Mouse (Mus musculus) heart, embryonic 15.5 days (tissue): Measurements from ENCODE around the gene Megf11. TPM values are rescaled to one million over a fixed set of nuclear protein-coding genes. Genes with fewer than 3 reads are reported as not detected.

Experiments used
- ATAC-seq: fragments of 200-750 bp; cut with Nextera tagmentation; replicated peaks from 2 replicates; pipeline ENCODE4 v1.8.0; 2017; ENCODE audit warnings: low read depth, moderate TSS enrichment; ENCODE audit not compliant: insufficient number of reproducible peaks, insufficient read depth, low FRiP score
- H3K27ac ChIP-seq: fragments of 300-500 bp; sonication (generic); 2 replicates; pipeline ENCODE4 v1.5.1; 2015; ENCODE audit warnings: mild to moderate bottlenecking, inconsistent platforms
- H3K27me3 ChIP-seq: fragments of 300-500 bp; sonication (generic); 2 replicates; pipeline ENCODE4 v1.6.1; 2015; ENCODE audit warnings: inconsistent platforms
- H3K36me3 ChIP-seq: fragments of 300-500 bp; sonication (generic); 2 replicates; pipeline ENCODE4 v1.6.1; 2015; ENCODE audit warnings: mild to moderate bottlenecking, inconsistent platforms
- H3K4me1 ChIP-seq: fragments of 300-500 bp; sonication (generic); replicated peaks from 2 replicates; pipeline ENCODE4 v1.6.1; 2015; ENCODE audit warnings: inconsistent platforms
- H3K4me2 ChIP-seq: fragments of 300-500 bp; sonication (generic); 2 replicates; pipeline ENCODE4 v1.6.1; 2015; ENCODE audit warnings: inconsistent platforms, mild to moderate bottlenecking, moderate library complexity
- H3K4me3 ChIP-seq: fragments of 300-500 bp; sonication (generic); 2 replicates; pipeline ENCODE4 v1.5.1; 2015; ENCODE audit warnings: mild to moderate bottlenecking, inconsistent platforms
- H3K9ac ChIP-seq: fragments of 300-500 bp; sonication (generic); 2 replicates; pipeline ENCODE4 v1.6.1; 2015; ENCODE audit warnings: mild to moderate bottlenecking, inconsistent platforms
- H3K9me3 ChIP-seq: fragments of 300-500 bp; sonication (generic); replicated peaks from 2 replicates; pipeline ENCODE4 v1.6.1; 2016; ENCODE audit warnings: inconsistent platforms
- WGBS: fragments of 180-500 bp; shearing (Covaris S2); methylation state at CpG from one replicate; pipeline ENCODE4 v1.1.7; 2015; ENCODE audit warnings: mixed read lengths; 5-methylcytosine and 5-hydroxymethylcytosine counted together
- polyA plus RNA-seq: library from polyadenylated mRNA; unstranded; fragments of >200 nt; fragmentation: Nextera tagmentation; extraction: Ambion mirVana; gene quantifications from 2 replicates; pipeline ENCODE4 v1.2.1, GENCODE M21; 2015

The Megf11 gene
- polyA plus RNA-seq, 1 experiment from 2014 or later, result 0.63 TPM

GRCm38 (mm10) chr9:64617413-64617812 is 232.0 kb downstream of the Megf11 start:
- no peaks in the 10 kb centered on the region for H3K9me3 ChIP-seq
- H3K4me2 ChIP-seq, result no peak overlapping the region
- no peaks in the 10 kb centered on the region for H3K4me1 ChIP-seq
- H3K27me3 ChIP-seq, result no peaks in the 10 kb centered on the region
- 51% methylated on average over 5 of the region's 5 CpGs for WGBS
- no peaks in the 10 kb centered on the region for H3K36me3 ChIP-seq
- no peak overlapping the region for H3K27ac ChIP-seq
- H3K4me3 ChIP-seq, result no peak overlapping the region
- no peak for ATAC-seq
- no peak overlapping the region for H3K9ac ChIP-seq

- no peak for ATAC-seq
- Histone ChIP-seq H3K9ac (no peak overlapping the region), H3K4me2 (no peak overlapping the region), H3K4me3 (no peak overlapping the region), H3K27ac (no peak overlapping the region), H3K36me3 (no peaks in the 10 kb centered on the region), H3K9me3 (no peaks in the 10 kb centered on the region), H3K4me1 (no peaks in the 10 kb centered on the region), H3K27me3 (no peaks in the 10 kb centered on the region)
- 80% methylated on average over 3 of the region's 3 CpGs for WGBS
Observed at GRCm38 (mm10) chr9:64618433-64618832, 233.0 kb downstream of the Megf11 start.

- Histone ChIP-seq H3K27me3 (no peaks in the 10 kb centered on the region), H3K4me1 (no peaks in the 10 kb centered on the region), H3K4me3 (no peak overlapping the region), H3K36me3 (no peaks in the 10 kb centered on the region), H3K4me2 (no peak overlapping the region), H3K9me3 (no peaks in the 10 kb centered on the region), H3K9ac (no peak overlapping the region), H3K27ac (no peak overlapping the region)
- no peak for ATAC-seq
- WGBS, result 68% methylated on average over 10 of the region's 10 CpGs
Observed at GRCm38 (mm10) chr9:64619440-64619839, 234.0 kb downstream of the Megf11 start.

GRCm38 (mm10) chr9:64620596-64620995 is 235.2 kb downstream of the Megf11 start:
- no peak overlapping the region for H3K9ac ChIP-seq
- no peak for ATAC-seq
- H3K27me3 ChIP-seq, result no peaks in the 10 kb centered on the region; the same call in 1 of the 2 replicates
- no peak overlapping the region for H3K4me2 ChIP-seq
- no peaks in the 10 kb centered on the region for H3K9me3 ChIP-seq
- H3K27ac ChIP-seq, result no peak overlapping the region
- H3K36me3 ChIP-seq, result no peaks in the 10 kb centered on the region
- 67% methylated on average over 8 of the region's 8 CpGs for WGBS
- no peaks in the 10 kb centered on the region for H3K4me1 ChIP-seq
- no peak overlapping the region for H3K4me3 ChIP-seq

GRCm38 (mm10) chr9:64621499-64622296 is 236.3 kb downstream of the Megf11 start:
- peaks cover 2% of the 10 kb centered on the region; the same call in 1 of the 2 replicates for H3K27me3 ChIP-seq
- H3K36me3 ChIP-seq, result no peaks in the 10 kb centered on the region
- H3K4me2 ChIP-seq, result no peak overlapping the region
- H3K27ac ChIP-seq, result no peak overlapping the region
- no peak for ATAC-seq
- H3K9me3 ChIP-seq, result no peaks in the 10 kb centered on the region
- 48% methylated on average over 5 of the region's 5 CpGs for WGBS
- H3K4me1 ChIP-seq, result no peaks in the 10 kb centered on the region
- no peak overlapping the region for H3K4me3 ChIP-seq
- H3K9ac ChIP-seq, result no peak overlapping the region

GRCm38 (mm10) chr9:64623361-64623760 is 237.9 kb downstream of the Megf11 start:
- ATAC-seq, result no peak
- WGBS, result 79% methylated on average over 4 of the region's 4 CpGs
- Histone ChIP-seq H3K9me3 (no peaks in the 10 kb centered on the region), H3K4me3 (no peak overlapping the region), H3K36me3 (no peaks in the 10 kb centered on the region), H3K4me1 (no peaks in the 10 kb centered on the region), H3K9ac (no peak overlapping the region), H3K4me2 (no peak overlapping the region), H3K27me3 (peaks cover 2% of the 10 kb centered on the region; the same call in 1 of the 2 replicates), H3K27ac (no peak overlapping the region)

GRCm38 (mm10) chr9:64624536-64624935 is 239.1 kb downstream of the Megf11 start:
- Histone ChIP-seq H3K9ac (no peak overlapping the region), H3K36me3 (no peaks in the 10 kb centered on the region), H3K4me1 (no peaks in the 10 kb centered on the region), H3K27ac (no peak overlapping the region), H3K9me3 (no peaks in the 10 kb centered on the region), H3K4me2 (no peak overlapping the region), H3K4me3 (no peak overlapping the region), H3K27me3 (peaks cover 3% of the 10 kb centered on the region)
- no peak for ATAC-seq
- WGBS, result 59% methylated on average over 8 of the region's 8 CpGs

GRCm38 (mm10) chr9:64629802-64630201 is 244.4 kb downstream of the Megf11 start:
- Histone ChIP-seq H3K36me3 (no peaks in the 10 kb centered on the region), H3K9ac (no peak overlapping the region), H3K4me3 (no peak overlapping the region), H3K27ac (no peak overlapping the region), H3K27me3 (peaks cover 5% of the 10 kb centered on the region), H3K9me3 (no peaks in the 10 kb centered on the region), H3K4me2 (no peak overlapping the region), H3K4me1 (no peaks in the 10 kb centered on the region)
- ATAC-seq, result no peak
- 41% methylated on average over 1 of the region's 1 CpGs for WGBS

GRCm38 (mm10) chr9:64633169-64633568 is 247.7 kb downstream of the Megf11 start:
- no peak for ATAC-seq
- H3K4me2 ChIP-seq, result no peak overlapping the region
- no peak overlapping the region for H3K27ac ChIP-seq
- H3K9me3 ChIP-seq, result no peaks in the 10 kb centered on the region
- no peak overlapping the region for H3K4me3 ChIP-seq
- 82% methylated on average over 3 of the region's 3 CpGs for WGBS
- peaks cover 31% of the 10 kb centered on the region for H3K27me3 ChIP-seq
- H3K36me3 ChIP-seq, result no peaks in the 10 kb centered on the region
- H3K4me1 ChIP-seq, result peaks cover 2% of the 10 kb centered on the region
- H3K9ac ChIP-seq, result no peak overlapping the region

- ATAC-seq, result no peak
- Histone ChIP-seq H3K4me2 (no peak overlapping the region), H3K9ac (no peak overlapping the region), H3K9me3 (no peaks in the 10 kb centered on the region), H3K27me3 (peaks cover 44% of the 10 kb centered on the region), H3K27ac (no peak overlapping the region), H3K36me3 (no peaks in the 10 kb centered on the region), H3K4me3 (no peak overlapping the region), H3K4me1 (peaks cover 3% of the 10 kb centered on the region)
- 58% methylated on average over 6 of the region's 6 CpGs for WGBS
Observed at GRCm38 (mm10) chr9:64636111-64636510, 250.7 kb downstream of the Megf11 start.

- Histone ChIP-seq H3K27ac (no peak overlapping the region), H3K4me2 (no peak overlapping the region), H3K27me3 (peaks cover 48% of the 10 kb centered on the region), H3K36me3 (no peaks in the 10 kb centered on the region), H3K4me3 (no peak overlapping the region), H3K9me3 (no peaks in the 10 kb centered on the region), H3K4me1 (peaks cover 3% of the 10 kb centered on the region), H3K9ac (no peak overlapping the region)
- ATAC-seq, result no peak
- WGBS, result 81% methylated on average over 2 of the region's 2 CpGs
Observed at GRCm38 (mm10) chr9:64636961-64637360, 251.5 kb downstream of the Megf11 start.

- no peak for ATAC-seq
- no peak overlapping the region for H3K9ac ChIP-seq
- no peaks in the 10 kb centered on the region for H3K36me3 ChIP-seq
- no peaks in the 10 kb centered on the region for H3K9me3 ChIP-seq
- peaks cover 3% of the 10 kb centered on the region for H3K4me1 ChIP-seq
- peaks cover 55% of the 10 kb centered on the region for H3K27me3 ChIP-seq
- H3K27ac ChIP-seq, result no peak overlapping the region
- peak overlapping the region; percentile 27 for H3K4me3 ChIP-seq
- WGBS, result 6% methylated on average over 22 of the region's 22 CpGs
- peak overlapping the region; percentile 54 for H3K4me2 ChIP-seq
Observed at GRCm38 (mm10) chr9:64638250-64638649, 252.8 kb downstream of the Megf11 start.
